20 mouse cellular contexts compared by ENCODE assay signal in genomic region chr16:70506457-70506856, GRCm38 (mm10).
DNase-seq lines count a peak whose midpoint lies in the region; ATAC-seq and TF ChIP-seq lines count a peak whose summit lies in the region.
"Had no signal": no experiment of that assay in that cellular context is flagged by ENCODE, and none has a peak within 500 bp of the region (broad histone marks: within the 10 kb centered on the region; RNA-seq: fewer than 3 reads in every experiment).

No protein-coding gene starts in this region.

- H3K4me3 ChIP-seq in liver, postnatal 0 days (ENCODE audit: low read depth, low read length) = no peak overlapping the region
- H3K4me3 ChIP-seq in limb, embryonic 10.5 days = no peak overlapping the region
- H3K4me3 ChIP-seq: forebrain, embryonic 15.5 days; heart, embryonic 12.5 days; hindbrain, embryonic 15.5 days; left cerebral cortex, adult 2 months; limb, embryonic 13.5 days had no signal

- 37% methylated on average over 1 of the region's 1 CpGs for WGBS in liver, postnatal 0 days (ENCODE audit: insufficient replicate concordance)
- WGBS in limb, embryonic 10.5 days = 68% methylated on average over 1 of the region's 1 CpGs

- H3K9me3 ChIP-seq in liver, postnatal 0 days (ENCODE audit: low read length) = no peaks in the 10 kb centered on the region
- H3K9me3 ChIP-seq in limb, embryonic 10.5 days (replicated peaks) = no peaks in the 10 kb centered on the region
- H3K9me3 ChIP-seq: forebrain, embryonic 15.5 days; heart, embryonic 12.5 days; hindbrain, embryonic 15.5 days; limb, embryonic 13.5 days had no signal

- no peak overlapping the region for H3K27ac ChIP-seq in liver, postnatal 0 days (ENCODE audit: low read depth)
- H3K27ac ChIP-seq in limb, embryonic 10.5 days = no peak overlapping the region
- H3K27ac ChIP-seq: forebrain, embryonic 15.5 days; hindbrain, embryonic 15.5 days; left cerebral cortex, adult 2 months; limb, embryonic 13.5 days; liver, embryonic 14.5 days had no signal

- ATAC-seq in common myeloid progenitor, adult 5-6 weeks (replicated peaks; ENCODE audit: low read depth, poor library complexity, severe bottlenecking) = peak; percentile 99
- ATAC-seq in liver, postnatal 0 days = no peak
- ATAC-seq: forebrain, embryonic 15.5 days; intestine, embryonic 16.5 days; lung, postnatal 0 days had no signal

- no peak overlapping the region for H3K9ac ChIP-seq in liver, postnatal 0 days (replicated peaks)
- H3K9ac ChIP-seq: forebrain, embryonic 15.5 days; heart, embryonic 12.5 days; hindbrain, embryonic 15.5 days; limb, embryonic 13.5 days; liver, embryonic 14.5 days had no signal

- peak; percentile 53 for DNase-seq in adrenal gland, adult 2 months
- DNase-seq in adrenal gland, adult 18-20 months (ENCODE audit: low spot score in 2 of 2) = no peak
- peak; percentile 8 for DNase-seq in R1 (ENCODE audit: low read depth, low spot score)
- DNase-seq in lung, postnatal 10 days = no peak
- DNase-seq in liver, postnatal 0 days = no peak
- DNase-seq in limb, embryonic 10.5 days (ENCODE audit: low spot score) = no peak
- no peak for DNase-seq in gastrocnemius, postnatal 36 days
- DNase-seq: B cell, adult 2 months; cerebellum, postnatal 14 days; spleen, adult 18-20 months; thymus, adult 2 months had no signal

- TF ChIP-seq EP300 in liver, postnatal 0 days (IDR thresholded peaks at IDR 0.05; ENCODE audit: low read depth) = no peak

- H3K4me2 ChIP-seq in liver, postnatal 0 days (ENCODE audit: low read depth, low read length) = no peak overlapping the region
- H3K4me2 ChIP-seq: forebrain, embryonic 15.5 days; heart, embryonic 12.5 days; hindbrain, embryonic 15.5 days; limb, embryonic 13.5 days had no signal

- intact Hi-C loops in gastrocnemius, postnatal 36 days (cut with DNase I) = no loop called here

- peaks cover 7% of the 10 kb centered on the region; the same call in 1 of the 2 replicates for H3K36me3 ChIP-seq in liver, postnatal 0 days (replicated peaks; ENCODE audit: insufficient read depth, low read length)
- H3K36me3 ChIP-seq in limb, embryonic 10.5 days = no peaks in the 10 kb centered on the region
- H3K36me3 ChIP-seq: forebrain, embryonic 15.5 days; heart, embryonic 12.5 days; hindbrain, embryonic 15.5 days; limb, embryonic 13.5 days had no signal

- no peaks in the 10 kb centered on the region for H3K27me3 ChIP-seq in liver, postnatal 0 days (ENCODE audit: insufficient read depth, low read length)
- no peaks in the 10 kb centered on the region for H3K27me3 ChIP-seq in limb, embryonic 10.5 days (ENCODE audit: low read depth, poor library complexity, severe bottlenecking)
- H3K27me3 ChIP-seq: forebrain, embryonic 15.5 days; heart, embryonic 12.5 days; hindbrain, embryonic 15.5 days; limb, embryonic 13.5 days had no signal

- H3K4me1 ChIP-seq in liver, postnatal 0 days (ENCODE audit: insufficient read depth) = no peaks in the 10 kb centered on the region
- no peaks in the 10 kb centered on the region for H3K4me1 ChIP-seq in limb, embryonic 10.5 days
- H3K4me1 ChIP-seq: forebrain, embryonic 15.5 days; heart, embryonic 12.5 days; hindbrain, embryonic 15.5 days; limb, embryonic 13.5 days had no signal

- TF ChIP-seq CTCF in liver, postnatal 0 days (IDR thresholded peaks at IDR 0.05; ENCODE audit: low read depth) = no peak

Comparison
In these comparisons a context has a peak if more than half of its experiments do, and no peak if none do; other contexts are left out.
1. DNase-seq: peak in adrenal gland, adult 2 months (single experiment) and R1 (single experiment); none in adrenal gland, adult 18-20 months (0 of 2), lung, postnatal 10 days (single experiment), liver, postnatal 0 days (single experiment), limb, embryonic 10.5 days (single experiment) and gastrocnemius, postnatal 36 days (0 of 2).